Mouse (Mus musculus): Measurements from ENCODE around the gene Wars2.

Gene Wars2

DNA sequence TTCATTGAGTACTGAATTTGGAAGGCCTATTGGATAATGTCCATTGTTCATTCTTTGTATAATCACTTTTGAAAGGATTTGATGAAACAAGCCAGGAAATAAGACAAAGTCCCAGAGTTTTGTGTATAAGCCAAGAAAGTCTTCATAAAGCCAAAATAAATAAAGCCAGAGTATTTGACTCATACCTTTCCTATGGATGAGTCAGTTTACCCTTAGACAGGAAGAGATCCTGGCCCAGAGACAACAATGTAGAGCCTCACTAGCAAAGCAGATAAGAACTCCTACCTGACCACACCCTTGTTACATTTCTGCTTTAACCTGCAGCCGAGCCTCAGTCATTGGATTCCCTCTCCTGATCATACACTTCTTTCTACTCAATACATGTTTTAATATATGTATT lies 47.2 kb downstream of the Wars2 start:
- no peak for DNase-seq (ENCODE audit: low spot score)

DNA sequence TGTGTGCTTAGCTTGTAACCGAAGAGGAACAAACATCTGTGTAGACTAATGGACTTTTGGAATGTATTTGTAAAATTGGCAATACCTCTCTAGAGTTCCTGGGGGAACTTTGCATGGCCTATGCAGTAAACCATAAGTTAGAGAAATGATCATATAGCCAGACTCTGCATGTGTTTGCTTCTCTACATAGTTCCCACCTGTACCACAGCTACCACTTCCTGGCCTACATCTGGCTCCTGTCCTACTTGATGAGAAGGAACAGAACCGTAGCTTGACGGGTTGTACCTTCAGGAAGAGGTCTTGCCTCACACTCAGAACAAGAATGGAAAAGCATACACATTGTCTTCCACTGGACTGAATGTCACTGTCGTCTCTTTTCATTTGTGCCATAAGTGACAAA lies 52.7 kb downstream of the Wars2 start:
- DNase-seq (ENCODE audit: low spot score) = no peak

- no peak for DNase-seq (ENCODE audit: low spot score)
These were observed 62.5 kb downstream of the Wars2 start for GRCm38 (mm10) chr3:99203331-99203730.

DNA sequence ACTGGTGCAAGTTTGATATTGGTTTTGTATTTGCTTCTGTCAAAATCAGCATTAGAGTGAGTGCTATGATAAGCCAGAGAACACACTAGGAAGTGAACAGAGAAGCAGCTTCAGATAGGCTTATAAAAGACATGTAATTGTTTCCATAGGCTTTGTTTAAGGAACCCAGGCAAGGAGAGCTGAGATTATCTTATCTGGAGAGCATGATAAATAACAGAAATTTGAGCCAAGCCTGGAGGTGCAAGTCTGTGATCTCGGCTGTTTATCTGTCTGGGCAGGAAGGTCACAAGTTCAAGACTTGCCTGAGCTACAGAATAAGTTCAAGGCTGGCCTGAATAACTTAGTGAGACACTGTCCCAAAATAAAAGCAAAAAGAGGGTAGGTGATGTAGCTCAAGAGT lies 67.5 kb downstream of the Wars2 start:
- no peak for DNase-seq (ENCODE audit: low spot score)

GRCm38 (mm10) chr3:99211105-99211698 lies 70.3 kb downstream of the Wars2 start:
- no peak for DNase-seq (ENCODE audit: low spot score)

DNA sequence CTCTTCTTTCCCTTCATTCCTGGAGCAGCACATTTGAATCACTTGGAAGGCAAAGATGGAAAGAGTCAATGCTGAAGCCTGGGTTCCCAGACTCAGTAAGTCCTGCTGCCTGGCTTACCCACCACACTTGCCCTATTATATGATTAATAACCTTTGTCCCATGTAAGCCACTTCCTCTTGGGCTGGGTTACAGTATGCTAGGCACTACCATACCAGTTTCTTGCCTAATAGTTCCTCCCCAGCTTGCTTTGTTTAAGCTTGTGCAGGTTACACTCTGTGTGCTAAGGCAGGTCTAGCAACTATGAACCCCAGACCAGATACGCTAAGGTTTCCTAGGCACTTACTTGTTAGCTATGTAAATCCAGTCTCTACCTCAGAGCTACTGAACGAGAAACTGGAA lies 86.9 kb downstream of the Wars2 start:
- no peak for DNase-seq (ENCODE audit: low spot score)

DNA sequence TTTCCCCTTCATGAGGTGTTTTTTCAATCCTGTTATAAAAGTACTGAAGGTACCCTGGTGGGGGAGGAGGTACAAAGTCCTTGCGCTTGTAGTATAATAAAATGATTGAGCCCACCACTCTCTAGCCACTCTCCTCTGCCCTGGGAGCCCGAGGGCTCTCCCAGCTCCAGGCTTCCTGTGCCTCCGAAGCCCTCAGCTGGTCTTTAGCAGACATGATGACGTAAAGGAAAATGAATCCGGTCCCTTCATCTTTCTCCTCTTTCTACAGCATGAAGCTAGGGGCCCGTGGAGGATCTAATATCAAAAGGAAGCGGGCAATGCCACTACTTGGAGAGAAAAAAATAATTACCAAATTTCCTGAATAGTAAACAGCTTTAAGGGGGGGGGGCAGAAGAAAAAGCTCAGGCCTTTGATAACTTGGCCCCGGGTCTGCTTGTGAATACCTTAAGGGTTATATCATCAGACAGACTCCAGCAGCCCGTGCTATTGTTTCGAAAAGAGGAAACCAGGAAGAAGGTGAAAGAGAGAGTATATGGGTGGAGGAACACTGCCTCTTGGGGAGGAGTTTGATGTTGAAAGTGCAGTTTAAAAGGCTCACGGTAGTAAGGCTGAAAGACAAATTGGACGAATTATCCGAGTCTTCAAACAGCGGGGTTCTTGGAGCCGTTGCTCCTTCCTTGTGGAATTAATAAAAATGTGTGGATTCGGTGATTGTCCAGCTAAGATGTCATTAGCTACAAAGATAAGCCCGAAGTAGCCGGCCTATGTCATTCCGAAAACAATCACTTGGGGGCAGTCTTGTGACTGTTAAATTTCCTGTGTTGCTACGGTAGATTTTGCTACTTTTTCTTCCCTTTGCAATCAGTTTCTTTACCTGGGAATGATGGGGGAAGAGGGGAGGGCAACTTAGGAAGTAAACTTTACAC lies 92.8 kb downstream of the Wars2 start:
- no peak for DNase-seq (ENCODE audit: low spot score)

- no peak for DNase-seq (ENCODE audit: low spot score)
These were observed 93.5 kb downstream of the Wars2 start for GRCm38 (mm10) chr3:99234319-99234869.

GRCm38 (mm10) chr3:99235116-99235803 lies 94.4 kb downstream of the Wars2 start:
- no peak for DNase-seq (ENCODE audit: low spot score)

- DNase-seq (ENCODE audit: low spot score) = no peak
These were observed 95.2 kb downstream of the Wars2 start for GRCm38 (mm10) chr3:99235804-99236755.

DNA sequence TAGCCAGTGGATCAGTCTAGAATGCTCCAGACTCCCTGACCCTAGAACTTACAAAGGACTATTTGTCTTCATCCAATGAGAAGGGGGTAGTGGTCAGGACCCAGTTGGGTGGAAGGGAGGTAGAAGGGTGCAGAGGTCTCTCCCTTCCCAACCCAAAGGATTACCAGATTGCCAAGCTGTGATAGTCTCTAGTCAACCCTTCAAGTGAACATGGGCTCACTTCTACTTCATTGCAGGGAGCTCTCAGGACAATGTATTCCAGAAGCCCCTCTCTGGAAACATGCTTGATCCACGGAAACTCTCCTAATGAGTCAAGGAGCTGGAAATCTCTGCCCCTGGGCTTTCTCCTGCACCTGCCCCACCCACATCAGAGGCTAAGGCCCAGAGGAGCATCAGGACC lies 97.8 kb downstream of the Wars2 start:
- no peak for DNase-seq (ENCODE audit: low spot score)

DNA sequence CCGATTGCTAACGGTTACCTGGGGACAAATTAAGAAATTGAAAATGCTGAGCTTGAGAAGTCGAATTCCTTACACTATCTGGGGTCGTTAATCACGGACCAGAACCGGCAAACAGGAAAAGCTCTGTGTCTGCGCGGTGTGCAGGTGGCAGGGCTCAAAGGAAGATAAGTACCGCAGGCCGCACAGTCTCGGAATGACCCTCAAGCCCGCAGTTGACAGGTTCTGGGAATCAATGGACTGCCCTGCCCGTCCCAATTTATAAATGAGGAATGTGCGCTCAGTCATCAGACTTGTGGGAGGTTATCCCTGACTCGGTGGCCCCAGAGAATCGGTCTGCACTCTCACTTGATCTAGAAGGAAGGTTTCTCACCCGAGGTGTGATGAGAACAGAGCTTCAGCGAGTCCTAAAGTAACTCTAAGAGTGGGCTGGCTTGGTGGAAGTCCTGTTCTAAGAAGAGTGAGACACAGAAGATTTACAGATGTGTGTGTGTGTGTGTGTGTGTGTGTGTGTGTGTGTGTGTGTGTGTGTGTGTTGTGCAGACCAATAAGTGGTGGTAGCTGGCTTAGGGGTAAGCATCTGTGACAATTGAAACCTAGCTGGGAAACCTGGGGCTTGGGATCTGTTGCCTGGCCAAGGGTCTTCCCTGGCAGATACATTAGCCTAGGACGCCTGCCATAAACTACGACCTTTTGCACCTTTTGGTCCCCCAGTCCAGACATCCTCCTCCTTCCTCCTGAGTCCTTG lies 98.6 kb downstream of the Wars2 start:
- DNase-seq (ENCODE audit: low spot score) = no peak

GRCm38 (mm10) chr3:99240213-99240720 lies 99.4 kb downstream of the Wars2 start, which contains the start of gene Tbx15:
TSS of gene Tbx15 (plus strand) at chr3:99240381.
- DNase-seq (ENCODE audit: low spot score) = no peak

DNA sequence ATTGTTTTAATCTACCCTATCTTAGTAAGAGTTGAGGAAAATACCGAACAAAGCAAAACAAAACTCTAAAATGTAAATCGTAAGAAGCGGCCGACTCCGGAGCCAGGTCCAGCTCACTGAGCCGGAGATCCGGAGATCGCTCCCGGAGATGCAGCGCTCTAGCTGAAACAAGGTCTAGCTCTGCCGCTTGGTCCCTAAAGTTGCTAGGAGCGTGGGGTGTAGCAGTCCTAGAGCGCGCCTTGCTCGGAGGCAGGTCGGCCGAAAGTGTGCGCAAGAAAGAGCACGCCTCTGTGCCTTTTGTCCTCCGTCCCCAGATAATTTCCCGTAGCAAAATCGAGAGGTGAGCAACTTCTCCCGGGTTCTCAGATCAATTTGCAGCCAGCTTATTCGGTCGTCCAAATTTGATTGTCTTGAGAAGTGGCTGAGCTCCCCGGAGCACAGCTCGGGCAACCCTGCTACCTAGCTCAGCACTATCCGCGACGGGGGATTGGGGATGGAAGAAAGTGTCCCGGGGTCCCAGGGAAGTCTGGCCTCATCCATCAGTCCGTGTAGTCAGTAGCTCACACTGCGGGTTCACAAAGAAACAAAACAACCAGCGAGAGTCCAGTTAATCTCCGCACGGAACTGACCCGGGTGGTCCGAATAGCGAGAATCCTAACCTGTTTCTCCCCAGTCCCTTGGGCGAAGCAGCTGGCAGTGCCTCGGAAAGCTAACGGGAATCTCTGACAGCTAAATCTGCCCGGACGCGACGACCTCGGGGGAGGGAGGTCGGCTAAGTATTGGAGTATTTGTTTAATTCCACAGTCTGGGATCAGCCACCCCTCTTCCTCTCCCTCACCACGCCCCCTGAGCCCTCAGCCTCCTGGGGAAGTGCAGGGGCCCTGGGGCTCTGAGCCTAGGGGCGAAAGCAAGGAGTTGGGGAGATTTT lies 100.2 kb downstream of the Wars2 start:
- DNase-seq (ENCODE audit: low spot score) = no peak

GRCm38 (mm10) chr3:99242481-99242880 lies 101.6 kb downstream of the Wars2 start:
- DNase-seq (ENCODE audit: low spot score) = no peak

GRCm38 (mm10) chr3:99245341-99245740 lies 104.5 kb downstream of the Wars2 start:
- no peak for DNase-seq (ENCODE audit: low spot score)

DNA sequence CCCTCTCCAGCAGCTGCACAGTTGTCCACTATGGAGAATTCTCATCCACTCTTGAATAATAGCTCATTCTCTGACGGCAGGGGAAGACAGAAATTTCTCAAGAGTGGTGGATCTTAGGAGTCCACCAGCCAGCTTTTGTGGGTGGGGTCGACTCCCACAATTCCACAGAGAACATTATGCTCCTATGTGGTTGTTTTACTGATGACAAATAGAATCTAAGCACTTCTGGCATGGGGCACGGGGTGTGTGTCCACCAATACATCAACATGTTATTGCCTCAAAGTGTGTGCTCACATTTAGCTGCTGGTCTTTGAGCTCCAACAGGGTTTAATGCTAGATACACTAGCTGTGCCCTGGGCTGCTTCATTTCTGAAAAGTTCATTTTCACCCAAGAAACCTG lies 105.8 kb downstream of the Wars2 start:
- no peak for DNase-seq (ENCODE audit: low spot score)

- no peak for DNase-seq (ENCODE audit: low spot score)
These were observed 106.7 kb downstream of the Wars2 start for GRCm38 (mm10) chr3:99247586-99247985.
